Mouse (Mus musculus) frontal cortex, adult 2 months (tissue): ENCODE measurements around the gene Abcb10. TPM values are rescaled to one million over a fixed set of nuclear protein-coding genes. Genes with fewer than 3 reads are reported as not detected.

Source experiments
- DNase-seq, 2 experiments: peaks; one replicate each; pipeline ENCODE4 v3.0.0; 2022; ENCODE audit warnings: low spot score in 1 of 2; ENCODE audit errors: extremely low spot score in 1 of 2
- polyA plus RNA-seq: library from polyadenylated mRNA; depleted of rRNA; stranded (reverse); fragments of >200 nt; gene quantifications from 2 replicates; pipeline ENCODE4 v1.2.3, GENCODE M21; 2012; rRNA removed

Gene Abcb10
- polyA plus RNA-seq, 1 experiment, result 18.4 TPM

- DNase-seq, result no peak
Measured at GRCm38 (mm10) chr8:123914635-123915034, 68.3 kb downstream of the Abcb10 start.

- DNase-seq, result peak; percentile 48 to 63
Measured at GRCm38 (mm10) chr8:123912265-123912664, 70.7 kb downstream of the Abcb10 start.

- DNase-seq, result no peak
Measured at GRCm38 (mm10) chr8:123907604-123908003, 75.3 kb downstream of the Abcb10 start.

- DNase-seq, result no peak
Measured at GRCm38 (mm10) chr8:123902653-123903052, 80.3 kb downstream of the Abcb10 start.

Other genes with a start within 250 kb of the Abcb10 start
- 67.3 and 73.3 TPM in 2 replicates for gene Rab4a, start 177.1 kb downstream of the Abcb10 start, polyA plus RNA-seq
- gene Ccsap, start 122.9 kb downstream of the Abcb10 start, polyA plus RNA-seq, result 59.0 and 63.9 TPM in 2 replicates
- 20.1 and 24.7 TPM in 2 replicates for gene Acta1, start 88.4 kb downstream of the Abcb10 start, polyA plus RNA-seq
- 20.2 and 20.5 TPM in 2 replicates for gene Nup133, start 33.9 kb downstream of the Abcb10 start, polyA plus RNA-seq
- gene Taf5l, start 38.3 kb upstream of the Abcb10 start, polyA plus RNA-seq, result 15.2 and 17.7 TPM in 2 replicates
- gene Urb2, start 38.4 kb upstream of the Abcb10 start, polyA plus RNA-seq, result 4.6 and 5.5 TPM in 2 replicates
- 27.9 and 33.2 TPM in 2 replicates for gene Galnt2, start 248.3 kb upstream of the Abcb10 start, polyA plus RNA-seq